Mouse (Mus musculus) MN1 (cell line): ENCODE data around the gene Tlx1.

ENCODE experiments used
- DNase-seq: peaks from one replicate; pipeline ENCODE4 v3.0.0-alpha.2; 2016; ENCODE audit warnings: low spot score

Gene Tlx1

GRCm38 (mm10) chr19:45158896-45159295, 8.4 kb downstream of the Tlx1 start:
- DNase-seq: no peak

GRCm38 (mm10) chr19:45159491-45159890, 9.0 kb downstream of the Tlx1 start:
- no peak for DNase-seq

GRCm38 (mm10) chr19:45159991-45160390, 9.5 kb downstream of the Tlx1 start:
- DNase-seq: no peak

GRCm38 (mm10) chr19:45160523-45160922, 10.0 kb downstream of the Tlx1 start:
- DNase-seq: no peak

GRCm38 (mm10) chr19:45161093-45161492, 10.6 kb downstream of the Tlx1 start:
- peak; percentile 61 for DNase-seq

GRCm38 (mm10) chr19:45162181-45162580, 11.7 kb downstream of the Tlx1 start:
- DNase-seq: no peak

GRCm38 (mm10) chr19:45162871-45163270, 12.4 kb downstream of the Tlx1 start:
- DNase-seq: peak; percentile 71

GRCm38 (mm10) chr19:45170451-45170850, 20.0 kb downstream of the Tlx1 start:
- no peak for DNase-seq

GRCm38 (mm10) chr19:45174803-45175202, 24.3 kb downstream of the Tlx1 start:
- DNase-seq: no peak

- DNase-seq: peak; percentile 31
Measured at GRCm38 (mm10) chr19:45176269-45176668, 25.8 kb downstream of the Tlx1 start.

GRCm38 (mm10) chr19:45177004-45177737, 26.7 kb downstream of the Tlx1 start:
- peak; percentile 83 for DNase-seq

GRCm38 (mm10) chr19:45179451-45179850, 29.0 kb downstream of the Tlx1 start:
- no peak for DNase-seq

GRCm38 (mm10) chr19:45180447-45180846, 30.0 kb downstream of the Tlx1 start:
- no peak for DNase-seq

- no peak for DNase-seq
Measured at GRCm38 (mm10) chr19:45194651-45195050, 44.2 kb downstream of the Tlx1 start.

GRCm38 (mm10) chr19:45196967-45197366, 46.5 kb downstream of the Tlx1 start:
- no peak for DNase-seq

GRCm38 (mm10) chr19:45205311-45206105, 55.0 kb downstream of the Tlx1 start:
- DNase-seq: no peak
